ENCODE assay signal across 19 mouse cellular contexts in the genomic region with DNA sequence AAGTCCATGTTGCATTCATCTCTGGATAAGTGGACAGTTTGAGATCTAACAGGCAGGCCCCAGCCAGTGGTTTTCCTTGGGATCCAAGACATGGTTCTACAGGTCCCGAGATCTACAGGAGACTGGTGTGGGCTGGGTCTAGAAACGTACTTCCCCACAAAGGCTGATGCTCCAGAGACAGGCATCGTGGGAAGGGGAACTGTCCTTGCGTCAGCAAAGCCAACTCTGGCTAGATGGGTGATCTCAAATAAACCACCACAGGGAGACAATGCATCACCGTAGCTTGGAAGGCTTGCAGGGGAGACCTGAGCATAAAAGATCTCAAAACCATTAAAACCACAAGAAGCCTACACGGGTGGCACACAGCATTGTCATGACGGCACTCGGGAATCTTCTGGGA. TPM values are rescaled to one million over a fixed set of nuclear protein-coding genes. Genes with fewer than 3 reads are reported as not detected.
"Had no signal": no experiment of that assay in that cellular context is flagged by ENCODE, and none has a peak within 500 bp of the region (broad histone marks: within the 10 kb centered on the region; RNA-seq: fewer than 3 reads in every experiment).

No protein-coding gene starts in this region.

- DNase-seq: gastrocnemius, postnatal 14 days; gastrocnemius, postnatal 36 days; heart, adult 2 months; heart, postnatal 4 days; kidney, adult 18-20 months; kidney, adult 8-10 months; kidney, postnatal 10 days; kidney, postnatal 25 days; kidney, postnatal 4 days; left cerebral cortex, postnatal 4 days had no signal

- ATAC-seq: inflammation-experienced regulatory T-cells, adult 6 months; intestine, embryonic 15.5 days; intestine, postnatal 0 days; liver, embryonic 12.5 days had no signal

RNA-seq across cellular contexts. Expression of a gene that starts 9.4 kb away (rescaled TPM):
- total RNA-seq: heart, postnatal 25 days; heart, postnatal 4 days; layer of hippocampus, adult 2 months; left cerebral cortex, adult 2 months; left cerebral cortex, postnatal 25 days; liver, adult 2 months had no signal
